Mouse (Mus musculus) liver, embryonic 11.5 days (tissue): ENCODE measurements around the gene Crybg1. TPM values are rescaled to one million over a fixed set of nuclear protein-coding genes. Genes with fewer than 3 reads are reported as not detected.

Source experiments
- ATAC-seq: fragments of 200-750 bp; cut with Nextera tagmentation; replicated peaks from 2 replicates; pipeline ENCODE4 v1.8.0; 2017; ENCODE audit warnings: moderate number of reproducible peaks, mild to moderate bottlenecking, moderate TSS enrichment, moderate library complexity; ENCODE audit not compliant: low FRiP score
- DNase-seq: peaks from one replicate; pipeline ENCODE4 v3.0.0-alpha.2; 2017; ENCODE audit warnings: low spot score
- H3K27ac ChIP-seq: fragments of 300-500 bp; sonication (generic); 2 replicates; pipeline ENCODE4 v1.5.1; 2014; ENCODE audit warnings: mild to moderate bottlenecking, low read depth, low read length, control low read depth
- H3K27me3 ChIP-seq: fragments of 300-500 bp; sonication (generic); replicated peaks from 2 replicates; pipeline ENCODE4 v1.6.1; 2014; ENCODE audit warnings: low read length, mixed read lengths; ENCODE audit not compliant: control insufficient read depth, insufficient read depth
- H3K36me3 ChIP-seq: fragments of 300-500 bp; sonication (generic); 2 replicates; pipeline ENCODE4 v1.6.1; 2014; ENCODE audit warnings: mild to moderate bottlenecking, low read length, moderate library complexity, mixed read lengths; ENCODE audit not compliant: control insufficient read depth, insufficient read depth
- H3K4me1 ChIP-seq: fragments of 300-500 bp; sonication (generic); replicated peaks from 2 replicates; pipeline ENCODE4 v1.6.1; 2014; ENCODE audit warnings: low read length, mixed read lengths; ENCODE audit not compliant: control insufficient read depth, insufficient read depth
- H3K4me2 ChIP-seq: fragments of 300-500 bp; sonication (generic); 2 replicates; pipeline ENCODE4 v1.6.1; 2014; ENCODE audit warnings: mild to moderate bottlenecking, control low read depth, moderate library complexity
- H3K4me3 ChIP-seq: fragments of 300-500 bp; sonication (generic); 2 replicates; pipeline ENCODE4 v1.5.1; 2014; ENCODE audit warnings: low read depth, low read length, control low read depth
- H3K9ac ChIP-seq: fragments of 300-500 bp; sonication (generic); 2 replicates; pipeline ENCODE4 v1.6.1; 2014; ENCODE audit warnings: low read depth, low read length, control low read depth
- H3K9me3 ChIP-seq: fragments of 300-500 bp; sonication (generic); 2 replicates; pipeline ENCODE4 v1.6.1; 2016; ENCODE audit warnings: low read length, inconsistent platforms, mixed read lengths; ENCODE audit not compliant: control insufficient read depth
- WGBS: fragments of 180-500 bp; shearing (Covaris S2); extraction: QIAGEN DNeasy Blood & Tissue Kit; methylation state at CpG from one replicate; pipeline ENCODE4 v1.1.7; 2014; 5-methylcytosine and 5-hydroxymethylcytosine counted together
- polyA plus RNA-seq: library from polyadenylated mRNA; unstranded; fragments of >200 nt; fragmentation: Nextera tagmentation; extraction: Ambion mirVana; gene quantifications from 2 replicates; pipeline ENCODE4 v1.2.1, GENCODE M21; 2014

Gene Crybg1
- polyA plus RNA-seq, 1 experiment from 2014 or later = 0.33 TPM

DNA sequence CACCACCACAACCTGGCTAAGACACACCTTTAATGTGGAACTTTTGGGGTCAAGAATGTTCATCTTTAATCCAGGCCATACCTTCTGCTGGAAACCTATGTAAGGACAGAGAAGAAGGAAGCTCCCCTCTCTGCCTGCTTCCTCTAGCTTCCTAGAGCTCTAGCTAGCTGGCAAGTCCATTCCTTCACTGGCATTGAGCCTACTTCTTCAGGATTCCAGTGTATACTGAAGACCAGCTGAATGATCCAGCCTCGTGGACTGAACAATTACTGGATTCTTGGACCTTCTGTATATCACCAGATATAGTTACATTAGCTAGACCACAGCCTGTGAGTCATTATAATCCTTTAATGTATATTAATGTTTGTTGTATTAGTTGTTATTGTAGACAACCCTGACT lies 121.4 kb downstream of the Crybg1 start:
- WGBS = 62% methylated on average over 1 of the region's 1 CpGs
- Histone ChIP-seq H3K9ac (no peak overlapping the region), H3K4me3 (no peak overlapping the region), H3K27me3 (no peaks in the 10 kb centered on the region; the same call in 1 of the 2 replicates), H3K4me2 (no peak overlapping the region), H3K4me1 (no peaks in the 10 kb centered on the region), H3K9me3 (no peaks in the 10 kb centered on the region), H3K36me3 (no peaks in the 10 kb centered on the region), H3K27ac (no peak overlapping the region)
- DNase-seq (no peak), ATAC-seq (no peak)

DNA sequence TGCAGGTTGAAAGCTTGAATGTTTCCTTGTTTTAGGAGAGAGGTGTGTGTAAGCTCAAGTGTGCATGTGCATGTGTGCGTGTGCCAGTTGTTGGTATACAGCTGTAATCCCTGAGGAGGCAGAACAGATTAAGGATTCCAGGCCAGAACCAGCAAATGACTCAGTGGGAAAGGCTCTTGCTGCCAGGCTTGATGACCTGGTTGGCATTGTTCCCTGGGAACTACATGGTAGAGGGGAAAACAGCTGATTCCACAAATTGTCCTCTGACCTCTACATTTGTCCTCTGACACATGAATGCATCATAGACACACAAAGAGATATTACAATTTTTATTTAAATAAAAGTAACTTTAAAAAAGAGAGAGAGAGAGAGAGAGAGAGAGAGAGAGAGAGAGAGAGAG lies 122.5 kb downstream of the Crybg1 start:
- H3K4me3 ChIP-seq = no peak overlapping the region
- H3K36me3 ChIP-seq = no peaks in the 10 kb centered on the region
- H3K9ac ChIP-seq = no peak overlapping the region
- DNase-seq (no peak), ATAC-seq (no peak)
- no peak overlapping the region for H3K27ac ChIP-seq
- H3K4me2 ChIP-seq = no peak overlapping the region
- WGBS = 78% methylated on average over 1 of the region's 1 CpGs
- no peaks in the 10 kb centered on the region; the same call in 1 of the 2 replicates for H3K27me3 ChIP-seq
- H3K4me1 ChIP-seq = no peaks in the 10 kb centered on the region
- H3K9me3 ChIP-seq = no peaks in the 10 kb centered on the region

DNA sequence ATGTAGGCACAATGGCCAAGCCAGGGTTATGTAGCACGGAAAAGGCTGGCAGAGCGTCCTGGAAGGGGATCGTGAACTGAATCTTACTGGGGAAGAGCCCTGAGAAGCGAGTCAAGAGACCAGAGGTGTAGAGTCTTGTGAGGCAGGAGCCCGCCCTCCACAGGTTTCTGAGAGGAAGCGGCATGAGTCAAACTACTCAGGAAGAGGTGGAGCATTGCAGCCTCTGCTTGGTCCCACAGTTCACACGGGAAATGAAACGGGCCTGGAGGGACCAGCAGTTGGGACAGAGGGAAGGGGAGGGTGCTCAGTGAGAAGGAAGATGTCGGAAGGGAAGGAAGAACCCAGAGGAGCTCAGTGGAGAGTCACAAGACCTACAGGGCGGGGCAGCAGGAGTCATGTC lies 123.9 kb downstream of the Crybg1 start:
- Histone ChIP-seq H3K4me2 (no peak overlapping the region), H3K9ac (no peak overlapping the region), H3K36me3 (no peaks in the 10 kb centered on the region), H3K27me3 (no peaks in the 10 kb centered on the region), H3K4me1 (no peaks in the 10 kb centered on the region), H3K9me3 (no peaks in the 10 kb centered on the region), H3K4me3 (no peak overlapping the region), H3K27ac (no peak overlapping the region)
- DNase-seq = no peak
- ATAC-seq = no peak
- 39% methylated on average over 10 of the region's 10 CpGs for WGBS

DNA sequence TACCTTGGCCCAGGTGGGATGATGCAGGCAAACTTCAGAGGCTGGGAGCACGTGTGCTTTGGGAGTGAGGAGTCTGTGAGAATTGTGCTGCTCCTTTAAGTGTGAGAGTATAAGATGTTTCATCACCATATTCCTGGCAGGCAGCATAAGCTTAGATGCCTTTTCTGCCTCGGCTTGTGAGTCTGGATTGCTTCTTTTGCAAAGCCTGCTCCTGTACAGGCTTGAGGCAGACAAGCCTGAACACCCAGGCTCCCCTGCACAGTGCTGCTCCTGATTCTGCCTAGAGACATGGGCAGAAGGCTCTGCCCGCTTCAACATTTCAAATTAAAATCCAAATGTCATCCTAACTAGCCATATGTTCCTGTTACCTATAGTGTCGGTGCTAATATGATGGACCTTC lies 128.5 kb downstream of the Crybg1 start:
- ATAC-seq (no peak), DNase-seq (no peak)
- WGBS = 70% methylated on average over 4 of the region's 4 CpGs
- Histone ChIP-seq H3K4me3 (no peak overlapping the region), H3K9me3 (no peaks in the 10 kb centered on the region), H3K27ac (no peak overlapping the region), H3K4me1 (no peaks in the 10 kb centered on the region), H3K27me3 (no peaks in the 10 kb centered on the region), H3K36me3 (no peaks in the 10 kb centered on the region), H3K4me2 (no peak overlapping the region), H3K9ac (no peak overlapping the region)

DNA sequence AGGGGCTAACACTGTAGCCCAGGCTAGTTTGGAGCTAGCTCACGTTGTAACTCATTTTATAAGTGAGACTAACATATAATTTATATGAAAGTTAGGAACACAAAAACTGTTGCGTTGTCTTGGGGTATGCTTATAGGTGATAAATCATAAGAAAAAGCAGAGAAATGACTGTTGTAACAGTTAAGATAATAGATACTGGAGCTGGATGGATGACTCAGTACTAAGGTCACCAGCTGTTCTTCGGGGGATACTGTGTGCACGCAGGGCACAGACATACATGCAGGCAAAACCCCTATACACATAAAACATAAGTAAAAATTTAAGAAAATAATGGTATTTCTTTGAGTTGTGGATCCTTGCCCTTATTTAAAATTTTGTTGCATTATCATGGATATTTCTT lies 130.1 kb downstream of the Crybg1 start:
- Histone ChIP-seq H3K4me2 (no peak overlapping the region), H3K4me3 (no peak overlapping the region), H3K9me3 (no peaks in the 10 kb centered on the region), H3K4me1 (no peaks in the 10 kb centered on the region), H3K9ac (no peak overlapping the region), H3K36me3 (no peaks in the 10 kb centered on the region), H3K27me3 (no peaks in the 10 kb centered on the region), H3K27ac (no peak overlapping the region)
- WGBS = 82% methylated on average over 4 of the region's 4 CpGs
- DNase-seq = no peak
- no peak for ATAC-seq

DNA sequence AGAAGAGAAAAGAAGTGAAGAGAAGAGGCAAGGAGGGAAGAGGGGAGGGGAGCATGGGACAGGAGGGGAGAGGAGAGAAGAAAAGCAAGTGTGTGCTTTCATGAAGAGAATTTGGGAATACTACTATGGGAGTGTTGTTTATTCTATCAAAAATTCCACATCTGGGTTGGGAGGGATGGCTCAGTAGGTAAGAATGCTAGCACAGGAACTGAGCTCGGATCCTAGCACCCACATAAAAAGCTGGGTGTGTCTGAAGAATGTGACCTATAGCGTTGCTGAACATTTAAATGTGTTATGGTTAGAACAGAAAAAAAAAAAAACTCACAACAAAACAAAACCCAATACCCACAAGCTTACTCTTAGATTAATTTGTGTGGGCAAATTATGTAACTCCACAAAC lies 133.0 kb downstream of the Crybg1 start:
- no peak overlapping the region for H3K27ac ChIP-seq
- H3K4me1 ChIP-seq = no peaks in the 10 kb centered on the region
- ATAC-seq (no peak), DNase-seq (no peak)
- WGBS = 63% methylated on average over 2 of the region's 2 CpGs
- no peaks in the 10 kb centered on the region; the same call in 1 of the 2 replicates for H3K27me3 ChIP-seq
- no peak overlapping the region for H3K4me2 ChIP-seq
- H3K4me3 ChIP-seq = no peak overlapping the region
- no peaks in the 10 kb centered on the region for H3K36me3 ChIP-seq
- H3K9ac ChIP-seq = no peak overlapping the region
- no peaks in the 10 kb centered on the region for H3K9me3 ChIP-seq

DNA sequence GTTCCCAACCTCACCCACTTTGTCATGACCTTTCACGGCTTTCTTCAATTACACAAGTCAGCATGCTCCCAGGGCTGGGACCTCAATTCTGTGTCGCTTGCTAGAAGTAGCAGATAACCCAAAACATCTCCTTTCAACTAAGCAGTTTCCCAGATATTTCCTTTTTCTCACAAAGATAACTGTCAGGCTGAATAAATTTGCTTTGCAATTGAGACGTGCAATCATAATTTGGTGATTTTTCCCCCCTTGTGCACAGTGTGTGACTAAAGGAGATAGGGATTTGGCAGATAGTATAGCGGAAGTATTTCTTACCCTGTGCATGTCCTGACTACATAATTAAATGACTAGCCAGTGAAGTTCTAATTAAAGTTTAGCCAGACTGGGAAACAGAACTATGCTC lies 134.8 kb downstream of the Crybg1 start:
- Histone ChIP-seq H3K4me2 (no peak overlapping the region), H3K4me3 (no peak overlapping the region), H3K4me1 (no peaks in the 10 kb centered on the region), H3K9ac (no peak overlapping the region), H3K9me3 (no peaks in the 10 kb centered on the region), H3K27me3 (peaks cover 6% of the 10 kb centered on the region; the same call in 1 of the 2 replicates), H3K27ac (no peak overlapping the region), H3K36me3 (no peaks in the 10 kb centered on the region)
- DNase-seq = no peak
- ATAC-seq = no peak
- WGBS = 56% methylated on average over 4 of the region's 4 CpGs

DNA sequence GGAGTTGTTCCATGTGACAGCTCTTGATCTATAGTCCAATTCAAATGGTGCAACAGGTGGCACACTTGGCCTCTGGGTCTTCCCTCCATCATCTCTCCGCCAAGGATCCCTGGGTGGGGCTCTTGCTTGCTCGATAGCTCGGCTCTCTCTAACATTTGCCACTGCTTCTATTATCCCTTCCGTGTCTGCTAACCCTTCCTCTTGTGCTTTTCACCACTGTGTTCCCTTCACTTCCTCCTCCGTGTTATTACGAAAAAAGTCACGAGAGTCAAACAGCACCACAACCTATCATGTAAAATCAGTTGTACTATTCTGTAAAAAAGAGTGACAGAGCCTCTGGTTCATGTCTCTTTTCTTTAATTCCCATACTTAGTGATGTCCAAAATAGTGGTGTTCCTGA lies 137.2 kb downstream of the Crybg1 start:
- no peaks in the 10 kb centered on the region for H3K36me3 ChIP-seq
- WGBS = 64% methylated on average over 7 of the region's 7 CpGs
- H3K27me3 ChIP-seq = peaks cover 21% of the 10 kb centered on the region
- H3K4me3 ChIP-seq = no peak overlapping the region
- H3K4me2 ChIP-seq = no peak overlapping the region
- H3K4me1 ChIP-seq = no peaks in the 10 kb centered on the region; the same call in 1 of the 2 replicates
- no peak overlapping the region for H3K27ac ChIP-seq
- DNase-seq = no peak
- ATAC-seq = no peak
- no peaks in the 10 kb centered on the region for H3K9me3 ChIP-seq
- H3K9ac ChIP-seq = no peak overlapping the region

DNA sequence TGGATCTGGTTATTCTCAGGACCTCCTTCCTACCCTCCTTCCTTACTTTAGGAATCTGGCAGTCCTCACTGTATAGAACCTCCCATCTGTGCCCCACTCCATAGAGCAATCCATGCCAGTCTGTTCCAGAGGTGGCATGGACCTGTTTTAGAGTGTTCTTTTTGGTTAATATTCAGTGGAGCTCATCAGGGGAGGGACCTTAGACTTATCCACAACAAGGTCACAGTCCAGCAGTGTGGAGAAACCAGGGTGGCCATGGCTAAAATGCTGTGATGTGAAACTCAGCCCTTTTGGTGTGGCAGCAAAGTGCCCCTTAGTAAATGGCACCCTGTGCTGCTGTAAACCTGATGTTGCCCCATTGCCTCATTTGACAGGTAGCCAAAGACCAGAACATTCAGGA lies 139.8 kb downstream of the Crybg1 start:
- H3K27me3 ChIP-seq = peaks cover 47% of the 10 kb centered on the region
- H3K4me3 ChIP-seq = no peak overlapping the region
- ATAC-seq = no peak

More for the DNA sequence above, 139.8 kb downstream of the Crybg1 start:
- Histone ChIP-seq H3K36me3 (no peaks in the 10 kb centered on the region), H3K9me3 (no peaks in the 10 kb centered on the region), H3K4me2 (no peak overlapping the region), H3K9ac (no peak overlapping the region), H3K27ac (no peak overlapping the region), H3K4me1 (peaks cover 7% of the 10 kb centered on the region)
- DNase-seq = no peak
